In the genomic region with DNA sequence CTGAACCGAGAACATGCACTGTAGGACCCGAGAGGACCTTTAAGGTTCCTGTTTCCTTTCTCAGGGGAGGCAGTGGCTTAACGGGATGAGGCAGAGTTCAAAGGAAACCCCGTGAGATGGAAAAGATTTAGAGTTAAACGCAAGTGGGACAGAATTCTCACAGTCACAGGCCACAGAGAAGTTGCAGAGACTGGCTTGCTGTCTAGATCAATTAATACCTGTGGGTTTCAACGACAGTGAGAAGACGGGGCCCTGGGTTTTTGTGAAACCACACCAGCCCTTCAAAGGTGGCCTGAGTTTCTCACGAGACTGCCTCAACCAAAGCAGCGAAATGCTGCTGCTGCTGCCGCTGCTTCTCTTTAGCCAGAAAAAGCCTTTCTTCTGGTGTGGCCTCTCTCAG, we compare ENCODE assay signal across 22 mouse cellular contexts. TPM values are rescaled to one million over a fixed set of nuclear protein-coding genes. Genes with fewer than 3 reads are reported as not detected.
DNase-seq lines count a peak whose midpoint lies in the region; ATAC-seq and TF ChIP-seq lines count a peak whose summit lies in the region.
"Had no signal": no experiment of that assay in that cellular context is flagged by ENCODE, and none has a peak within 500 bp of the region (broad histone marks: within the 10 kb centered on the region; RNA-seq: fewer than 3 reads in every experiment).

No protein-coding gene starts in this region.

- no peak overlapping the region for H3K4me3 ChIP-seq in limb, embryonic 12.5 days (replicated peaks)
- H3K4me3 ChIP-seq in limb, embryonic 10.5 days, result no peak overlapping the region
- peak overlapping the region; percentile 64 for H3K4me3 ChIP-seq in E14TG2a.4 (replicated peaks; ENCODE audit: low read length)
- no peak overlapping the region for H3K4me3 ChIP-seq in liver, embryonic 16.5 days (ENCODE audit: low read depth, low read length)
- H3K4me3 ChIP-seq: lung, embryonic 15.5 days; megakaryocyte, embryonic 14.5 days; neural tube, embryonic 15.5 days had no signal

- no peak for TF ChIP-seq CTCF in E14TG2a.4 (conservative IDR thresholded peaks at IDR 0.05; ENCODE audit: low read length)

- H3K4me2 ChIP-seq in limb, embryonic 12.5 days, result no peak overlapping the region
- peak overlapping the region; percentile 59; the same call in 1 of the 2 replicates for H3K4me2 ChIP-seq in liver, embryonic 16.5 days (ENCODE audit: low read depth, low read length)
- H3K4me2 ChIP-seq: neural tube, embryonic 15.5 days had no signal

- no peaks in the 10 kb centered on the region for H3K9me3 ChIP-seq in limb, embryonic 12.5 days
- H3K9me3 ChIP-seq in limb, embryonic 10.5 days (replicated peaks), result no peaks in the 10 kb centered on the region
- no peaks in the 10 kb centered on the region for H3K9me3 ChIP-seq in E14TG2a.4 (ENCODE audit: low read length)
- no peaks in the 10 kb centered on the region for H3K9me3 ChIP-seq in liver, embryonic 16.5 days (replicated peaks; ENCODE audit: control insufficient read depth, low read length)
- H3K9me3 ChIP-seq: lung, embryonic 15.5 days; megakaryocyte, embryonic 14.5 days; neural tube, embryonic 15.5 days had no signal

- H3K4me1 ChIP-seq in limb, embryonic 12.5 days (replicated peaks), result peaks cover 9% of the 10 kb centered on the region
- H3K4me1 ChIP-seq in limb, embryonic 10.5 days, result peaks cover 8% of the 10 kb centered on the region; the same call in 1 of the 2 replicates
- peaks cover 56% of the 10 kb centered on the region for H3K4me1 ChIP-seq in E14TG2a.4 (replicated peaks; ENCODE audit: low read depth, low read length)
- peaks cover 77% of the 10 kb centered on the region for H3K4me1 ChIP-seq in liver, embryonic 16.5 days (ENCODE audit: control insufficient read depth, low read depth, low read length)

- no peak overlapping the region for H3K9ac ChIP-seq in limb, embryonic 12.5 days (replicated peaks)
- H3K9ac ChIP-seq in liver, embryonic 16.5 days (ENCODE audit: low read depth, low read length), result peak overlapping the region; percentile 60
- H3K9ac ChIP-seq: forebrain, postnatal 0 days; lung, embryonic 15.5 days; neural tube, embryonic 15.5 days had no signal

- H3K36me3 ChIP-seq in limb, embryonic 12.5 days, result no peaks in the 10 kb centered on the region
- H3K36me3 ChIP-seq in limb, embryonic 10.5 days, result no peaks in the 10 kb centered on the region
- no peaks in the 10 kb centered on the region for H3K36me3 ChIP-seq in E14TG2a.4 (ENCODE audit: insufficient read depth, low read length)
- H3K36me3 ChIP-seq in liver, embryonic 16.5 days (ENCODE audit: control insufficient read depth, insufficient read depth), result no peaks in the 10 kb centered on the region
- H3K36me3 ChIP-seq: lung, embryonic 15.5 days; neural tube, embryonic 15.5 days had no signal

- DNase-seq in limb, embryonic 10.5 days (ENCODE audit: low spot score), result no peak
- peak; percentile 61 for DNase-seq in T-cell, adult 2 months (ENCODE audit: low spot score)
- DNase-seq in testis, postnatal 10 days (ENCODE audit: low spot score), result no peak
- no peak for DNase-seq in frontal cortex, postnatal 14 days (ENCODE audit: low spot score in 2 of 2)
- DNase-seq: cerebellum, adult 2 months; embryo, embryonic 11 days; forebrain, postnatal 0 days; right cerebral cortex, adult 18-20 months had no signal

- ATAC-seq in limb, embryonic 12.5 days (ENCODE audit: insufficient number of reproducible peaks, insufficient read depth, low FRiP score, low TSS enrichment, low read depth), result no peak
- ATAC-seq in liver, embryonic 16.5 days (ENCODE audit: low read depth), result no peak
- ATAC-seq in megakaryocyte-erythroid progenitor cell, adult 5-6 weeks (replicated peaks; ENCODE audit: low FRiP score, low TSS enrichment, poor library complexity, severe bottlenecking), result no peak
- ATAC-seq: forebrain, postnatal 0 days; hindbrain, postnatal 0 days had no signal

- peak overlapping the region; percentile 23; the same call in 1 of the 2 replicates for H3K27ac ChIP-seq in limb, embryonic 12.5 days
- H3K27ac ChIP-seq in limb, embryonic 10.5 days, result no peak overlapping the region
- peak overlapping the region; percentile 95 for H3K27ac ChIP-seq in liver, embryonic 16.5 days (ENCODE audit: low read length)
- H3K27ac ChIP-seq: hindbrain, postnatal 0 days; kidney, postnatal 0 days; lung, embryonic 15.5 days; neural tube, embryonic 15.5 days had no signal

- no peaks in the 10 kb centered on the region for H3K27me3 ChIP-seq in limb, embryonic 12.5 days
- no peaks in the 10 kb centered on the region for H3K27me3 ChIP-seq in limb, embryonic 10.5 days (ENCODE audit: low read depth, poor library complexity, severe bottlenecking)
- 0 out of 2 replicates have a peak, but pooled peaks cover 2% of the 10 kb centered on the region for H3K27me3 ChIP-seq in E14TG2a.4 (ENCODE audit: insufficient read depth, low read length)
- no peaks in the 10 kb centered on the region for H3K27me3 ChIP-seq in liver, embryonic 16.5 days (ENCODE audit: control insufficient read depth, insufficient read depth, low read depth, low read length)
- H3K27me3 ChIP-seq: lung, embryonic 15.5 days; megakaryocyte, embryonic 14.5 days; neural tube, embryonic 15.5 days had no signal

- WGBS in limb, embryonic 12.5 days, result 50% methylated on average over 10 of the region's 10 CpGs
- WGBS in limb, embryonic 10.5 days, result 58% methylated on average over 10 of the region's 10 CpGs
- 50% methylated on average over 10 of the region's 10 CpGs for WGBS in liver, embryonic 16.5 days (ENCODE audit: insufficient replicate concordance)

RNA-seq across cellular contexts. Expression of gene Agfg1, which starts 19.9 kb away (rescaled TPM):
- 35.9 and 37.6 TPM in 2 replicates for polyA plus RNA-seq in limb, embryonic 12.5 days (2016; fragmentation: Nextera tagmentation; extraction: Ambion mirVana)
- 26.9 and 30.5 TPM in 2 replicates for polyA plus RNA-seq in limb, embryonic 10.5 days (2016; fragmentation: Nextera tagmentation; extraction: Ambion mirVana)
- polyA plus RNA-seq in liver, embryonic 16.5 days (2015; fragmentation: Nextera tagmentation; extraction: Ambion mirVana), result 39.0 and 44.7 TPM in 2 replicates
- 30.1 and 39.6 TPM in 2 replicates for total RNA-seq in megakaryocyte-erythroid progenitor cell, adult 5-6 weeks (2014; fragmentation: Nextera tagmentation)
- 32.5 and 42.1 TPM in 2 replicates for total RNA-seq in megakaryocyte-erythroid progenitor cell, adult 5-6 weeks (2017)

RNA-seq across cellular contexts. Expression of gene Gm47791, which starts 48.3 kb away (rescaled TPM):
- not detected in 2 replicates for polyA plus RNA-seq in limb, embryonic 12.5 days (2016; fragmentation: Nextera tagmentation; extraction: Ambion mirVana)
- not detected in 2 replicates for polyA plus RNA-seq in limb, embryonic 10.5 days (2016; fragmentation: Nextera tagmentation; extraction: Ambion mirVana)
- not detected in 2 replicates for polyA plus RNA-seq in liver, embryonic 16.5 days (2015; fragmentation: Nextera tagmentation; extraction: Ambion mirVana)
- total RNA-seq in megakaryocyte-erythroid progenitor cell, adult 5-6 weeks (2014; fragmentation: Nextera tagmentation), result not detected in 2 replicates
- not detected in 2 replicates for total RNA-seq in megakaryocyte-erythroid progenitor cell, adult 5-6 weeks (2017)
- total RNA-seq: forebrain, postnatal 0 days; gastrocnemius, postnatal 14 days; hindbrain, postnatal 0 days; layer of hippocampus, postnatal 14 days; left cerebral cortex, postnatal 36 days; monocyte, adult 5-6 weeks had no signal
- polyA plus RNA-seq: cerebellum, adult 2 months; forebrain, postnatal 0 days; heart, postnatal 0 days; hindbrain, postnatal 0 days; kidney, postnatal 0 days; lung, embryonic 15.5 days; neural tube, embryonic 15.5 days had no signal

RNA-seq across cellular contexts. Expression of gene Tm4sf20, which starts 51.1 kb away (rescaled TPM):
- polyA plus RNA-seq in limb, embryonic 12.5 days (2016; fragmentation: Nextera tagmentation; extraction: Ambion mirVana), result 0.23 TPM in 1 of 2 replicates, not detected in the other
- 0.25 TPM in 1 of 2 replicates, not detected in the other for polyA plus RNA-seq in limb, embryonic 10.5 days (2016; fragmentation: Nextera tagmentation; extraction: Ambion mirVana)
- polyA plus RNA-seq in liver, embryonic 16.5 days (2015; fragmentation: Nextera tagmentation; extraction: Ambion mirVana), result 1.2 TPM in 1 of 2 replicates, not detected in the other
- total RNA-seq in megakaryocyte-erythroid progenitor cell, adult 5-6 weeks (2014; fragmentation: Nextera tagmentation), result not detected in 2 replicates
- total RNA-seq in megakaryocyte-erythroid progenitor cell, adult 5-6 weeks (2017), result not detected in 2 replicates
- total RNA-seq: forebrain, postnatal 0 days; gastrocnemius, postnatal 14 days; hindbrain, postnatal 0 days; layer of hippocampus, postnatal 14 days; left cerebral cortex, postnatal 36 days; monocyte, adult 5-6 weeks had no signal
- polyA plus RNA-seq: cerebellum, adult 2 months; forebrain, postnatal 0 days; heart, postnatal 0 days; hindbrain, postnatal 0 days; neural tube, embryonic 15.5 days had no signal
